Mouse (Mus musculus) layer of hippocampus, postnatal 36 days (tissue): Measurements from ENCODE around the gene Mbnl1. TPM values are rescaled to one million over a fixed set of nuclear protein-coding genes. Genes with fewer than 3 reads are reported as not detected.

Experiments
- DNase-seq, 2 experiments: peaks; one replicate each; pipeline ENCODE4 v3.0.0; 2022
- total RNA-seq, 2 experiments: library from RNA; stranded (reverse); gene quantifications; 2 replicates each; pipeline ENCODE4 v1.2.3; 2021

Mbnl1 gene
- total RNA-seq, 2 experiments from 2014 or later = 126 to 129 TPM

DNA sequence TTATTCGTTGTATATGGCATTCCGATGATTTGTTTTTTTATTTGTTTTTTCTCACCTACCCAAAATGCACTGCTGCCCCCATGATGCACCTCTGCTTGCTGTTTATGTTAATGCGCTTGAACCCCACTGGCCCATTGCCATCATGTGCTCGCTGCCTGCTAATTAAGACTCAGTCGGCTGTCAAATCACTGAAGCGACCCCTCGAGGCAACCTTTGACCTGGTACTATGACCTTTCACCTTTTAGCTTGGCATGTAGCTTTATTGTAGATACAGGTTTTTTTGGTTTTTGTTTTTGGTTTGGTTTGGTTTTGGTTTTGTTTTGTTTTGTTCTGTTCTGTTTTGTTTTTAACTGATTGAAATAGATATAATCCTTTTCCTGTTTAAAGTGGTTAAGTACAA is 141.9 kb downstream of the Mbnl1 start:
- DNase-seq = no peak

DNA sequence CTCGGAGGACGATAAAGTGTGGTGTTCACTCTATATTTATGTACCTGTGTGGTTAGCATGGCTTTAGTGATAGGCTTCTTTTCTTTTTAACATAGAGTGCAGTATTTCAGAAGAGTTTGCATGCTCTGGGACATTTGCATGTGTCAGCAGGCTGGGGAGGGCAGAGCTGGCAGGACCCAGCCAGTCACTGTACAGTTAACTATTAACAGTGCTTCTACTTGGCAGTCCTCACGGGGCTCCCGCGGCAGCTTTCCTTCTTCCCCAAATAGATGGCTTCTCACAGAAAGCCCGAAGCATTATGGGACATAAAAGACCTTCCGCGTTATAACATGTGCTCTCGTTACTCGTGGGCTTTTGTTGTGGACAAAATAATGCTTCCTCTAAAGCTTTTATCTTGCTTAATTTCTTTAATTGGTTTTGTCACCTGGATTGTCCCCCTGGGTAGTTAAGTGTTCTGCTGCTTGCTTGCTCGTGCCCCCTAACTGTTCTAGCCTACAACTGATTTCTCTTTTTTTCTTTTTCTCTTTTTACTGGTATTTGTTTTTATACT is 142.5 kb downstream of the Mbnl1 start:
- DNase-seq = no peak

DNA sequence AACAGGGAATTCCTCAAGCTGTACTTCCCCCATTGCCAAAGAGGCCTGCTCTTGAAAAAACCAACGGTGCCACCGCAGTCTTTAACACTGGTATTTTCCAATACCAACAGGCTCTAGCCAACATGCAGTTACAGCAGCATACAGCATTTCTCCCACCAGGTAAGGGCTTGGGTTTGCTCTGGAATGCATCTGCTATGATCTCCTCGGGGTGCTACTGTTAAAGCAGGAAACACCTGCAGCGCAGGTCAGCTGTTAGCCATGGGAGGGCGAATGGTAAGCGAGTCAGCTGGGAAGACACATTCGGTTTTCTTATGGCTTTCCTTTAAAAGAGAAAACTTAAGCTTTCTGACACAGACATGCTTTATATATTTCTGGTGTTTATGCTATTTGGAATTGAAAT is 143.0 kb downstream of the Mbnl1 start:
- no peak for DNase-seq

DNA sequence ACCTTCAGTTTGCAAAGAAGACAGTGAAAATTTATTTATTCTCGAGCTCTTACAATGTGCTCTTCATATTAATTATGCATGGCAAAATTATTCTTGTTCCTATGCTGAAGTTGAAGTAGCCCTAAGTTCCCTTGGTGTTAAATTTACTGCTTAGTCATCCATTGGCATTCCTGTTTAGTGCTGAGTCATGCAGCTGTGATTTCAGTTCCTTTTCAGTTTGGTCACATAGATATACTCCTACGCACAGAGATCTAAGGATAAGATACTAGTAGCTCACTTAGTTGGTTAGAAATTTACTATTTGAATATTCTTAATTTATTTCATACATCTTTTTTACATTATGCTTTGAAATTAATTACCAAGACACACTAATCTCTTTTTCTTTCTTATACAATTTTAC is 143.5 kb downstream of the Mbnl1 start:
- DNase-seq = no peak

DNA sequence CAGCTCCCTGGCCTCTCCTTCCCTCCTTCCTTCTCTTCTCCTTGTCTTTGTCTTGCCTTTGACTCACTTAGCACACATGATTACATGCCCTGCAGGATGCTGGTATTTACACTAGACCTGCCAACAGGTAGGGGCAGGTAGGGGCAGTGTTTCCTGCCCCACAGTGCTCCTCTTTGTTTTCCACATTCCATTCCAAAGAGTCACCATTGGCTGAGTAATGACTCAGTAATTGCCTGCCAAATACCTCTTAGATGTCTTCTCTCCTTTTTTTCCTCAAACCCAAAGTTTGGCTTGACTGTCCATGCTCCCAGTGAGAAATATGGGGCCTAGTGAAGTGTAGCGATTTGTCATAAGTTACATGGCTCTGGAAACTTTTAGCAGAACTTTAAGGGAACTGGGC is 145.0 kb downstream of the Mbnl1 start:
- no peak for DNase-seq

DNA sequence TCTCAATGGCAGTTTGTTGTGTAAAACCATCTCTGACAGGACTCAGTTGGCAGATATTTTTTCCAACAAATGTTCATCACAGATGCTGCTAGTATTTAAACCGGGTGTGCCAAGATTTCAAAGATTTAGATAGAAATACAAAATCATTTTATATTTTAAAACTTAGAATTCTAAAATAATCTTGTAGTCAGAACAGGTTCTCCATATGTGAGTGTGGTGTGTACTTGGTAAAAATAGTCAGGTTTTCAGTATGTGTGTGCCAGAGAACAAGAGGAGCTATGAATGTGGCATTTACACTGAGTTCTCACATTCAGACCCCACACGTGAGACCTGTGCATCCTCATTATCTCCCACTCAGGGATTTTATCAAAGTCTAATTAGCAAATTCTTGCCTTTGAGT is 147.6 kb downstream of the Mbnl1 start:
- DNase-seq = no peak

DNA sequence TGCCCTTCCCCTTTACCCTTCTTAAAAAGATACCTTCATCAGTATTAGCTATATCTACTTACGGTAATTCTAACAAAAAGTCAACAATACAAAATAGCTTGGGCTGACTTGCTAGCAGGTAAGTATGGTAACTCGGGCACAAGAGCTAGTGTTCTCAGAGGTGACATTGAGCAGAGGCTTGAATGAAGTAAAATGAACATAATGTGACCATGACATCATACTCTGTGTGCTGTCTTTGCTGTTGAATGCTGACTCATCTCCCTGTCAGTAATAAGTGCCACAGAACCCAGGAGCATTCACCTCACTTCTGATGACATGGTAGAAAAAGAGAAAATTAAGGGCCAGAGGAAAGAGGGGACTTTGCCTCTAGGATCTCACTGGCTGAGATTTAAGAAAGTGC is 158.6 kb downstream of the Mbnl1 start:
- no peak for DNase-seq

DNA sequence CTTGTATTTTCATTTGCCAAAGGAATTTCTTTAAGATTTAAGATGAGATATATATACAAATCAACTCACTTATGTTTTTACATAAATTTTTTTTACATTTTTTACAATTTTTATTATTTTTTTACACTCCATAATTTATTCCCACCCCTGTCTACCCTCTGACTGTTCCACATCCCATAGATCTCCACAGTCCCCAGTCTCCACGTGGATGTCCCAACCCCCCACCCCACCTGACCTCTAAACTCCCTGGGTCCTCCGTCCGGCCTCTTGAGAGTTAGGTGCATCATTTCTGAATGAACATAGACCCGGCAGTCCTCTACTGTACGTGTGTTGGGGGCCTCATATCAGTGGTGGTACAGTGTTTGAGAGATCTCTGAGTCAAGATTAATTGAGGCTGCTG is 159.1 kb downstream of the Mbnl1 start:
- DNase-seq = no peak

DNA sequence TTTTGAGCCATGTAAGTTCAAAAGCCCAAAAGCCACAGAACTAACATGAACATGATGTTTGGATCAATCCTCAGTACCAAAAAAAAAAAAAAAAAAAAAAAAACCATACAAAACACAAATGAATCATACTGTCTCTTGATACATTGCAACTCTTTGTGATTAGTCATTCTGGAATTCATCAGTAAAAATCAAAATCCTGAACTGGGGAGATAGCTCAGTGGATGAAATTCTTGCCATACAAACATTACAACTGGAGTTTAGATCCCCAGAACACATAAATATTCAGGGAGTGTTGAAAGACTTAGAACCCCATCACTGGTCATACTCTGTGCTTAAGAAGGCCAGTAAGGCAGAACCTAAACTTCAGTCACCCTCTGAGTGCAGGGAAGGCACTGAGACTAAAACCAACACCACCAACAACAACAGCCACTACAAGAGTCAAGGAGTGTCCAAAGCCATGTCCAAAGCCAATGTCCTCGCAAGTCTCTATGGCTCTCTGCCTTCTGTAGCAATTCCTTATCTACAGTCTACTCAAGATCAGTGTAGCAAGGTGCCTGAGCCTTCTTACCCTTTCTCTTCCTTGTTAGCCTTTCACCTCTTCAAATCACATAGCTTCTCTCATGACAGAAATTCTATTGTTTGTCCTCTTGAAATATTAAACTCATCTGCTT is 160.3 kb downstream of the Mbnl1 start:
- DNase-seq = no peak

DNA sequence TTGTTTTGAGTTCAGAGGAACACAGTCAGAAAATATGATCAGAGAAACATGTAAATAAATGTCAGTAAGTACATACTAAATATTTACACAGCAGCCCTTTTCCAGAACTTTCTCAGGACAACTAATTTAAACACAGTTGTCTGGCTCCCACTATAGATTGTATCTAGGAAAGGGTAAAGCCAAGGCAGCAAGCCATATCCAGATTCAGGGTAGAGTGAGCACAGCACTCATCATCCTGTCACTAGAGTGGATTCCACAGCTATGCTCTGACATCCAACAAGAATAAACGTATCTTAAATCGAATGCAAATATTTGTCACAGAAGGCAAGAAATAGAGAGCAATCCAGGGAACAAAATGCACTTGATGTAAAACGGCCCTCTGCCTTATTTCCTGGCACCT is 165.9 kb downstream of the Mbnl1 start:
- no peak for DNase-seq

DNA sequence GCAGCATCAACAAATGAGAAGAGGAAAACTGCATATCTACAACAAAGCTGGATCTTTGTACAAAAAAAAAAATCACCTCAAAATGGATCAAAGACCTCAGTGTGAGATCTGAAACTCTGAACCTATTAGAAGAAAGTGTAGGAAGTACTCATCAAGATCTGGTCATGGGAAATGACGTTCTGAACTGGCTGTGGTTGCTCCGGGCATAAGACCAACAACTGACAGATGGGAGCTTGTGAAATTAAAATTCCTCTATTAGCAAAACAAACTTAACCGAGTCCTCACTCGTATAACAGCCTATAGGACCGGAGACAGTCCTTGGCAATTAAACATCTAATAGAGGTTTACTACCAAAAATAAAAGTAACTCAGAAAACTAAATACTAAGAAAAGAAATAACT is 166.5 kb downstream of the Mbnl1 start:
- no peak for DNase-seq

DNA sequence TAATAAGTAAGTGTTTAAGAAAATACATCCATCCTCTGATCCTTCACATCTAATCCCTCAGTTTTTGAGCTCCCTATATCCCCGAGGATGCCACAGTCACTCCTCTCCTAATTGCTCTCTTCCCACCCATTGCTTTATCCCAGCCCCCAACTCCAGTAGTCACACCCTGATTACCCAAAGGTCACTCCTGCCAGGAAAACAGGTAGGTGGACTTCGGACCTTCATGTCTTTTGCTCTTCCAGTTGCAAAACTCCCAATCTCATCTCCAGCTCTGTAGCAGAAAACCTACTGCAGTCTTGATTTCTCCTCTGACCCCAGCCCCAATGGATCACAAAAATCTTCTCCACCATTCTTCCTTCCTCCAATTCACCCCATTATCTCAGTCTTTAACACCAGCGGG is 169.6 kb downstream of the Mbnl1 start:
- no peak for DNase-seq

DNA sequence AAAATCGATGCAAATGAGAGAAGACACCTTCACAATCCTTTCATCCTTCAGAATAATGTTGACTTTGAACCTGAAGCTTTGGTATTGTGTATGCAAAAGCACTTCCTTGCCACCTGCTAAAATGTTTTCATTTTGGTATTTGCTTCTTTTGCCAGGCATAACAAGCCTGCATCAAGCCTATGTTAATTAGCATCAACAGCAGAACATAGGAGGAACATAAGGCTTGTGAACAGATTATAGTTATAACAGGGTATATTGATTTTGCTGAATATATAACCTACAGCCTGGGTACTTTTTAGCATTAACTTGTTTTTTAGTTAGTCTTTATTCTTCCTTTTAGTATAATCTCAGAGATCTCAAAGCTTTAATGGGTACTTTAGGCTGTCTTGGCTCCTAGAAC is 172.9 kb downstream of the Mbnl1 start:
- DNase-seq = no peak

DNA sequence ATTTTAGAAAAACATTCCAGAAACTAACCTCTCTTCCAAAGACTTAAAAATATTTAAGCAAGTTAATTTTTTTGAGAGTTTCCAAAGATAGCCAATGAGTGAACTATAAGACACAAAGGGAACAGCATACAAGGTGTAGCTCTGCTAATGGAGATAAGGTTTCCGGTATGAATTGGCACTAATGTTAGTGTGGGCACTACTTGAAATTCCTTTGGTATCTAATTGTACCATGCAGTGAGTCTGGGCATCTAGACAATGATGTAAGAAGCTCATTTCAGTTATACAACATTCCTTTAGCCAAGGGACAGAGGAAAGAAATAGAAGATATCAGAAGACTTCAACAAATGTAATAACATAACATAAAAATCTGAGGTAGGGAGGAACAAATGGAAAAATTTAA is 175.7 kb downstream of the Mbnl1 start:
- no peak for DNase-seq

DNA sequence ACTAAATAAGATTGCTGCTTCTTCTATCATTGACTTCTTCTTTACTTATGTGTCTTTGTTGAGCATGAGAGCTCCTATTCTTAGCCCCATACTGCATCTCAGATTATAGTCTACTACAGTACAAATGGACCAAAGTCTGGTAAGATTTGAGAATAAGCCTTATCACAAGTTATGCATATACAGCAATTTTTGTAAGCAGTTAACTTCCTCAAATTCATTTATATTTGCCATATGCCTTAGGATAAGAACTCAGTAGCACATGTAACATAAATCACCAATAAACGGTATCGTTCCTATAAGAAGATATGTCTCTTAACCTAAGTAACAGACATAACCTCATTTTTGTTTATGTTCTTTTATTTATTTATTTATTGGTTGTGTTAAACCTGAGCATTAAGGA is 188.1 kb downstream of the Mbnl1 start:
- no peak for DNase-seq
